Mouse (Mus musculus) large intestine, adult 2 months (tissue): ENCODE measurements at regions not wholly inside any gene's neighbourhood (a gene's known extent, or its start where the extent isn't known, plus 50 kb on each side); places are given as distances from the start of the nearest gene placed in this dataset.

Experiments used
- DNase-seq: peaks from one replicate; pipeline ENCODE4 v3.0.0-alpha.2; 2012; ENCODE audit warnings: low read depth, low spot score
- WGBS: fragments of 180-500 bp; shearing (Covaris S2); methylation state at CpG from one replicate; pipeline ENCODE4 v1.1.7; 2018; 5-methylcytosine and 5-hydroxymethylcytosine counted together

- DNase-seq, result peak; percentile 33
- WGBS, result 22% methylated on average over 6 of the region's 6 CpGs
Measured at GRCm38 (mm10) chr3:40391631-40392030, 139.5 kb upstream of the Intu start.

DNA sequence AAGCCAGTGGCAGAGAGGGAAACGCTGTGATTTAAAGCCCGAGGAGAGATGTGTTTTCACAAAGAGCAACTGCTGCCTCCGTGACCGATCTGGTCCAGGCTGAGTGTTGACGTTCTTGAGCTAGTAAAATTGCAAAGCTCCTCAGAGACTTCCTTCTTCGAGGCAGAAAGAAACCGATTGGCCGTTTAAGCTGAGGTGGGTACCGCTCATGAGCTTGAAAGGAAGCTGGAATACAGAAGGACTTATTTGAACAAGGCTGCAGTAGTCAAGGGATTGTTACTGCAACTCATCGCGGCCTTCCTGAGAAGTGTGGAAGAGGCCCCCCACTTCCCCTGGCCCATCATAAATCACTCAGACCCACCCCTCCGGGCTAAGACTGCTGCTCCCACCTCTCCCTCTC is 132.9 kb upstream of the Intu start:
- DNase-seq, result no peak
- WGBS, result 32% methylated on average over 12 of the region's 12 CpGs

GRCm38 (mm10) chr3:40403402-40403801 is 127.7 kb upstream of the Intu start:
- 87% methylated on average over 4 of the region's 4 CpGs for WGBS
- no peak for DNase-seq

GRCm38 (mm10) chr3:40405095-40405948 is 125.8 kb upstream of the Intu start:
- no peak for DNase-seq
- 80% methylated on average over 18 of the region's 18 CpGs for WGBS

GRCm38 (mm10) chr3:40405949-40406236 is 125.2 kb upstream of the Intu start:
- WGBS, result 78% methylated on average over 2 of the region's 2 CpGs
- DNase-seq, result no peak

GRCm38 (mm10) chr3:40408921-40409488 is 122.1 kb upstream of the Intu start:
- no peak for DNase-seq
- 72% methylated on average over 5 of the region's 5 CpGs for WGBS

DNA sequence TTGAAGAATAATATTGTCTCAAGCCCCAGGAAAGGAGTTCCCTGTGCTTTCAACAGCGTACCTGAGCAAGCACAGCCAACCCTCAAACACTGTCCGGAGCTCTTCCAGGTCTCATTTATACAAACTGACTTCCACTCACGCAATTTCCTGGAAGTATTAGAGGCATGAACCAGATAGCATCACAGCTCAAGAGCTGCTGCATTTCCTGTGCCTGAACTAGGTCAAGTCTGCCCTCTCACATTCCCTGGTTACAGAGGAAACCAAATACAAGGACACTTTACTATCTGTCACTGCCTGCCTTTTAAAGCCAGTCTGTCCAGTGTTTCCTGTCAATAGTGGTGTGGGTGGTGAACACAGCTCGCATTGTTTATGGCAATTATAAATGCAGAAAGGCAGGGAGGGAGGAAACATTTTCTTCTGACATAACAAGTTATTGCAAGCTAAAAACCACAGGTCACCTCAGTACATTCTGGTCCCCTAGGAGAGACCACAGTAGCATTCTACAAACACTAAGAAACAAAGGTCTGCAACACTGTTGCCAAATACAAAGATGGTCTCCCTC is 120.3 kb upstream of the Intu start:
- WGBS, result 55% methylated on average over 4 of the region's 4 CpGs
- DNase-seq, result no peak

DNA sequence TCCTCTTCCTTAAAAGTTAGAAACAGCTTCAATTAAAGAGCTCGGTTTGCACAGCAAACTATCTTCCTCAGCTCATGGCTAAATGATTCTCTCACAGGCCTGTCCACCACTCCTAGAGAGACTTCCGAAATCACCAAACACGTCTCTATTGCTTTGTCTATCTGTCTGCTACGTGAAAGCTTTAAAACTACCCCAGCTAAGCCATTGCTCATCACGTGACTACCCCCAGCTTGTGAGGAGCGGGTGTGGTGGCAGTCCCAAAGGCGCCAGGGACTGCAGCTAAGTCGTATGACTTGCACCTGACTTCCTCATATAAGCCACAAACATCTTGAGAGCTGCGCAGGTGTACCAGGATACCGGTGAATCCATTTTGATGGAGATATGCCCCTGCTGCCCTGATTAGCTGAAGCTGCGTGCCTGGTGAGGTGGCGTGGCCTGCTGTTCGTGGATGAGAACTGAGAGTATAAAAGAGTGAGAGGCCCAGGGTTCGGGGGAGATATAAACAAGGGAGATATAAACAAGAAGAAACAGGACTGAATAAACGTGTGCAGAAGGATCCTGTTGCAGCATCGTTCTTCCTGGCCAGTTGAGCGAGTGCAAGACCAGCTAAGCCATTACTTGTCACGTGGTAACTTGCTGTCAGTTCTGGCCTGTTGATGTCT is 105.8 kb upstream of the Intu start:
- WGBS, result 27% methylated on average over 18 of the region's 18 CpGs
- peak; percentile 19 for DNase-seq

DNA sequence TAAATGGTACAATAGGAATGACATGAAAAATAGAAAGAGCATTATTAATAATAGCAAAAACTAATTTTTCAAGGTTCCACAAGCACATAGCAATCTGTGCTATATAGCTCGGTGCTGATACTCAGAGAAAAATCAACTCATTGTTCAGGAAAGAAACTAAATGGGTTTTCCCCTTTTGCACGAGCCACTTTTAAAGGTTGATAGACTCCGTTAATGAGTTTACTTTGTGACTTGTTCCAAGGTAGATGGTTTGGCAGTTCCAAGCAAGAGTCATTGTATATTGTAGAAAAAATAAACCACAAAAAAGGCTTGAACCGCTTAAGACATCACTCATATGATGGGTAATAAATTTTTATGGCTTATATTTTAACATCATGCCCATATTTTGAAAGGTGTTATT is 105.0 kb upstream of the Intu start:
- DNase-seq, result peak; percentile 54
- WGBS, result 28% methylated on average over 4 of the region's 4 CpGs

GRCm38 (mm10) chr3:40428021-40428420 is 103.1 kb upstream of the Intu start:
- 69% methylated on average over 5 of the region's 5 CpGs for WGBS

DNA sequence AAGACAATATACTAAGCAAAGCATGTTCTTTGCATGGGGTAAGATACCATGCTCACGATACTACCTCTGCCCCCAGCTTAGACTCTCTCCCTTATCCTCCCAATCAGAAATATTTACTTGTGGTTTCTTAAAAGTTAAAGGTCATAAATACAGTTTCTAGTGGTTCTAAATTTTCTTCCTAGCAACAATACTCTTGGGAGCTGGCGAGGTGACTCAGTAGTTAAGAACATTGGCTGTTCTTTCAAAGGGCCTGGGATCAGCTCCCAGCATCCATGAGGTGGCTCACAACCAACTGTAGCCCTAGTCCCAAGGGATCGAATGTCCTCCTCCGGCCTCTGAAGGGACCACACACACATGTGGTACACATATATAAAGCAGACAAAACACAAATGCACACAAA is 92.8 kb upstream of the Intu start:
- no peak for DNase-seq

More at GRCm38 (mm10) chr3:40428021-40428420, 103.1 kb upstream of the Intu start:
- DNase-seq, result no peak

DNA sequence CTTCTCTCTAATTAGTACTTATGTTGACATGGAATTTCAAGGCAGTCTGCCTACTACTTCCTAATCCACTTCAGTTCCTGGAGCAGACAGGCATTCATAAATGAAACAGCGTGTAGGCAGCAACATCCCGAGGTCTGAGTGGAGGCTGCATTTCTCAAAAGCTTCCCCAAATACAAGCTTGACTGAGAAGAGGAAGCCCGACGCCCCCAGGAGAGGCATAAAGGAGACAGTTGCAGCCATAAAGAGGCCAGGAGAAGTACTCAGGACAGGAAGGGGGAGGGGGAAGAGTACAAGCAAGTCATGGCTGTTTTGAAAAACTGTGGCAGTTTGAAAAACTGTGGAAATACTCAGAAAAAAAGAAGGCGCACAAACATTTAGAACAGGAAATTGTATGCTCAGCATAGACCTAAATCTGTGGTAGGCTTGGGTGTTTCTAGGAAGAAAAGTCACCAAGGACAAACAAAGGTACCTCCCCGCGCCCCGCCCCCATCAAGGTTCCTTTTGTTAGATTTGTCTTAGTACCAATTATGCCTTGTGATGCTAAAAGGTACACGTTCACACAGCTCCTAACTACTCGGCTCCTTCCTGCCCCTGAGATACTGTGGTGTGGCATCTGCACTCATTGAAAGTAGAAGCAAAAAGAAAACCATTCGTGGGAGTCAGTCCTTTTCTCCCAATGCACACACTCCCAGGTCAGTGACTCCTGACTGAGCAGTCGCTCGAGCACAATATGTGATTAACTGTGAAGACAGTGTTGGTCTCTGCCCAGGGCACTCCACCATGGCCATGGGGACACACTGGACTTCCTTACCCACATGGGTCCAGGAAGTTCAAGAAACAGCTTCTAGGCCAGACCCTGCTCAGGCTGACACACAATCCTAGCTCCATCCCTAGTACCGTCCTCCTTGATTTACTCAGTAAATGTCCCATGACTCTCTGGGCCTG is 89.7 kb upstream of the Intu start:
- DNase-seq, result no peak
- 56% methylated on average over 14 of the region's 14 CpGs for WGBS

More for the DNA sequence above, 92.8 kb upstream of the Intu start:
- WGBS, result 83% methylated on average over 4 of the region's 4 CpGs

DNA sequence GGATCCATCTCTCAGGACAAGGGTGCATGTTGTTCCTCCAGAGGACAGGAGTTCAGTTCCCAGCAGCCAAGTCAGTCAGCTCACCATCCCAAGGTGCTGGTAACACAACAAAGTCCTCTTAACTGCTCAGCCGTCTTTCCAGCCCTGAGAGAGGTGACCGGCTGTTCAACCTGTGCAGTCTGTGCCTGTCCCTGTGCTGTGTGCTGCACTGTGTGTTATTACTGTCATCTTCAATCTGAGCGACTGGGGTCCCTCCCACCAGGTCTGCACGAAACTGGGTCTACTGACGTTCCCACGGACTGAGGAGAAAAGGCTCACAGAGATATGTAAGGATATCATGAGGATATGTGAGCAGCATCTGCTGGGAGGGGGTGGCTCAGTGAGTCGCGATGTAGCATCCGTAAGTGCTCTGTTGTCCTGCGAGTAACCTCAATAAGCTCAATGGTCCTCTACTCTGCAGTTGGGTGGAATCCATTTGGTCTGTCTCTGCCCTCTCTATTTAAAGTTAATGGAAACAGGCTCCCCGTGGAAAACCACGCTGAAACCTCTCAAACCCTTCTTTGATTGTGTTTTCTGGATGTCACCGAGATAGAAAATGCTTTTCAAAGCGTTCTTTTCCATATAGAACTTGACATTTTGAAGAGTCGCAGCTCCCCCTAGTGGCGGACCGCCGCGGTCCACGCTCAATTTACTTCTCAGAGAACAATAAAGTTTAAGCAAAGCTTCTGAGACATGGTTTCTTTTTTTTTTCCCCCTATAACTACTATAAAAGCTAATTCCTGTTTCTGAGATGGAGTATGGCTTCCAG is 87.1 kb upstream of the Intu start:
- WGBS, result 34% methylated on average over 20 of the region's 20 CpGs
- DNase-seq, result no peak

DNA sequence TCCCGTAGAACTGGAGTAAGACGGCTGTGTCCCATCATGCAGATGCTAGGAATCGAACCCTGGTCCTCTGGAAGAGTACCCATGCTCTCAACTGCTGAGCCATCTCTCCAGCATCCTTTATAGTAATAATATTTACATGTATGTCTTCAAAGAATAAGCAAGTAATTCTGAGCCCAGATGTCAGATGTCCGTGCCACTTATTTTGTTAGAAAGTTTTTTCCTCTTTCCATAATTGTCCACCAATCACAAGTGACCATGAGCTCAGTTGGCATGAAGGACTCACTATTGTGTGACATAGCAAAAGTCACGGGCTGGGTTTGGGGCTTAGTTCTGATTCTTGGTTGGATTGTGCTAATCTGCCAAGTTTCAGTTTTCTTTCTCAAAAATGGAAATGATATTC is 78.1 kb upstream of the Intu start:
- DNase-seq, result no peak
- WGBS, result 77% methylated on average over 5 of the region's 5 CpGs

GRCm38 (mm10) chr3:40453552-40453951 is 77.5 kb upstream of the Intu start:
- 31% methylated on average over 4 of the region's 4 CpGs for WGBS
- DNase-seq, result no peak

DNA sequence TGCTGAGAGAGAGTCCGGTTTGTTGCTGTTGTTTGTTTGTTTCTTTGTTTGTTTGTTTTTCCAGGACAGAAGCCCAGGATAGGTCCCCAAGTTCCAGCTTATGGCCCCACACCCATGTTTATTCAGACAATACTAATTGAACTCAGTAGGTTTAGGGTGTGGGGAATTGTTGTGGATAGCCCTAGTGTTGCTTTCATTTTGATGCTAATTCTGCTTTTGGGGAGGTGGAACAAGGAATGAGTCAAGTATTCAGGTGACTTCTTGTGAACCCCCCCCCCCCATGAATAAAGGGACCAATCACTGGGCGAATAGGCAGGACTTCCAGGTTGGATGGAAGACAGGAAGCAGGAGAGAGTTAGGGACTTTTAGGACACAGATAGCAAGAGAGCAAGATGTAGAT is 75.0 kb upstream of the Intu start:
- 77% methylated on average over 2 of the region's 2 CpGs for WGBS
- DNase-seq, result no peak

DNA sequence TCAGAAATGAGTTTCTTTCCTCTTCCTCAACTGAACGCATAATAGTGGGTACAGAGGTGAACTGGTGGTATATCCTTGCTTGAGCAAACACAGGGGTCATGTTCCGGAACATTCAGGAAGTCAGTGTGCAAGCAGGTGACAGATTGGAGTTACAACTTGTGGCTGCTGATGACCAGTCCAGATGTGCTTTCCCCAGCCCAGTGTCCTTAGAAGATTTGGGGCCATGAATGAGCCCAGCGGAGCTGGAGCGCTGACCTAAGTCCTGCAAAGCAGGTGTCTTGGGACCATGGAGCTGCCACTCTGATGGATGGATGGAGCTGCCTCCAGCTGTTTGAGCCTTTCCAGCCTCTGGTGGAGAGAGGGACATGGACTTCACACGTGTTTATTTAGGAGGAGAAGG is 72.6 kb upstream of the Intu start:
- WGBS, result 71% methylated on average over 5 of the region's 5 CpGs

GRCm38 (mm10) chr3:40463446-40463845 is 67.6 kb upstream of the Intu start:
- DNase-seq, result no peak
- 65% methylated on average over 5 of the region's 5 CpGs for WGBS

More for the DNA sequence above, 72.6 kb upstream of the Intu start:
- DNase-seq, result no peak

GRCm38 (mm10) chr3:40470101-40470500 is 61.0 kb upstream of the Intu start:
- no peak for DNase-seq
- WGBS, result 59% methylated on average over 6 of the region's 6 CpGs
